Mouse (Mus musculus): ENCODE data around the gene Sirt3. TPM values are rescaled to one million over a fixed set of nuclear protein-coding genes. Genes with fewer than 3 reads are reported as not detected.
"Not testable (repeated sequence)": the region's sequence is repeated elsewhere in the genome, so short reads cannot be mapped to it uniquely, and the experiment has no call there.

The Sirt3 gene
- total RNA-seq, 2 experiments from 2014 or later, result 66.2 to 67.2 TPM

DNA sequence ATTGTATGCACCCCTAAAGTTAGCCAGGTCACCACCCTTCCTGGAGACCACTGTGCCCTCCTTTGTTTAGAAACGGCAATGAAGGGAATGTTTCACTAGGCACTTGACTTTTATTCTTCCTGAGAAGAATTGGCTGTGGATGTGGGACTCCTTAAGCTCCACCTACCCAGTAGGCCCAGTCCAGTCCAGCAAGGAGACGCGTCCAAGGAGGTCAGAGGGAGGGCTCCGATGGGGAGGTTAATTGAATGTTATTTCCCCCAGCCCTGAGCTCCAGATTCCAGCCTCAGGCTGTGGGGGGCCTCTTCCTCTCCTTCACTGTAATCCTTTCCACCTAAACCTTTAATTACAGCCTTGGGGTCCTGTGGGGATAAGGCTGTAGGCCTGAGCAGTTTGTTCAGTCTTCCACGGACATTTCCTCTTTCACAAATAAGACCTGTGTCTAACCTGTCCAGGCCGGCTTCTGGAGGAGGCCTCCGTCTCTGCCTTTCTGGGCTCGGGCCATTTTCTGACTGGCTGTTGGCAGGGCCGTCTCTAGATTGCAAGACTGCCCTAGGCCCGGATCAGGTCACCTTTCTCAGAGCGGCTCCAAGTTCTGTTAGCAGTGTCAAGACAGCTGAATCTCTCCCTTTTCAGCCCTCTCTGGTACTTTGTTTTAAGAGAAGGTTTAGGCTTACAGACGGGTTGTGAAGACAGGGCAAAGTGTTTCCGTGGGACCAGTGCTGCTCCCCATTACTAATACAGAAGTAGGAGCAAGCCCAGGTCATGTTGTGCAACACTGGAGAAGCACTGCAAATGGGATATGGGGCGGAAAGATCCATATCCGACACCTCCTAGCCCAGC, 20.1 kb upstream of the Sirt3 start:
- intact Hi-C loops (cut with DNase I), result loop anchor here (5.0 to 10.0 kb wide), 2 partner anchors 273 to 825 kb away; partner anchors contain the start of gene Rnh1
- DNase-seq (ENCODE audit: low spot score in 2 of 2), result no peak

- DNase-seq (ENCODE audit: low spot score in 2 of 2), result no peak
- intact Hi-C loops (cut with DNase I), result loop anchor here (5.0 to 10.0 kb wide), 2 partner anchors 275 to 823 kb away; partner anchors contain the start of gene Rnh1
These were observed 18.1 kb upstream of the Sirt3 start, which contains the start of gene Cox8b for GRCm38 (mm10) chr7:140900220-140900619. TSS of gene Cox8b (minus strand) at chr7:140900446.

GRCm38 (mm10) chr7:140899121-140899520, 17.0 kb upstream of the Sirt3 start:
- no peak for DNase-seq (ENCODE audit: low spot score in 2 of 2)
- intact Hi-C loops (cut with DNase I), result no loop called here

GRCm38 (mm10) chr7:140897863-140898262, 15.8 kb upstream of the Sirt3 start:
- intact Hi-C loops (cut with DNase I), result no loop called here
- DNase-seq (ENCODE audit: low spot score in 2 of 2), result no peak

GRCm38 (mm10) chr7:140894611-140895010, 12.5 kb upstream of the Sirt3 start:
- intact Hi-C loops (cut with DNase I), result no loop called here
- DNase-seq (ENCODE audit: low spot score in 2 of 2), result no peak

DNA sequence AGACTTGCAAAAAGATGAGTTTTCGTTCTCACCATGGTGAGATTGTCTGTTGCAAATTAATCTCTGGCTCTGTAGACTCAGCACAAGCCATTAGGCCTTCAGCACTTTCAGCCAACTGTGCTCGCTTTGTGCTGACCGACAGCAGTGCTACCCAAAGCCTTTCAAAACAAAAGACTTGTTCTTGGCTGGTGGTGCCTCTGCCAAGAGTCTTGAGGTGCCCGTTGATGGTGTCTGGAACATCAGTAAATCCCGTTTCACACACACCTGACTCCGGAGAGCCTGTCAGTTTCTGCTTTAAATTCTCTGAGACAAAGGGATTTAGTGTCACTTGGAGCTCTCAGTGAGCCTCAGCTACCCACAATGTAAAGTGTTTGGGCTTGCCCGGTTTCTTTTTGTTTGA, 11.9 kb upstream of the Sirt3 start:
- DNase-seq (ENCODE audit: low spot score in 2 of 2), result no peak
- intact Hi-C loops (cut with DNase I), result no loop called here

DNA sequence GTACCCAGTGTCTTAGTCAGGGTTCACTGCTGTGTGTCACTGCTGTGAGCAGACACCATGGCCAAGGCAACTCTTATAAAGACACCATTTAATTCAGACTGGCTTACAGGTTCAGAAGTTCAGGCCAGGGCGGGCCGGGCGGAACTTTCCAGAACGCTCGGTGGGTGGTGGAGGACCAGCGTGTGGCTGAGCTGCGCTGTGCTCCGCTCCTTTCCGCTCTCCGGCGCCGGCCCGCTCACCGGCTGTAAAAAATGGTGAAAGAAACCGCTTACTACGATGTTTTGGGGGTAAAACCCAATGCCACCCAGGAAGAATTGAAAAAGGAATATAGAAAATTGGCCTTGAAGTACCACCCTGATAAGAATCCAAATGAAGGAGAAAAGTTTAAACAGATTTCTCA, 8.5 kb upstream of the Sirt3 start:
- intact Hi-C loops (cut with DNase I); DNase-seq (ENCODE audit: low spot score in 2 of 2): not testable (repeated sequence)

DNA sequence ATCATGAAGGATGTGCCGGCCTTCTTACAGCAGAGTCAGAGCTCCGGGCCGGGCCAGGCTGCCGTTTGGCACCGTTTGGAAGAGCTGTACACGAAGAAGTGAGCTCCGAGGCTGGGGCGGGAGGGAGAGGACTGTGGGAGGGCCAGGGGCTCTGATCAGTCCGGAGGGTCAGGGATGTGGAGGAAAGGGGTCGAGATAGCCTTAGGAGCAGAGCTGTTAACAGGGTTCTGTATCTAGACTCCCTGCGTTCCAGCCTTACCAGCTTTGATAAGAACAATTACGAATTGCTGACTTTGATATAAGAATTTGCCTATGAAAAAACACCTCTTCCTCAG, 327 bp upstream of the Sirt3 start:
- DNase-seq (ENCODE audit: low spot score in 2 of 2), result no peak
- intact Hi-C loops (cut with DNase I), result loop anchor here (1.0 kb wide), 1 partner anchor 26 kb away; the partner anchor contains the start of genes Gm45785 and Ric8a

DNA sequence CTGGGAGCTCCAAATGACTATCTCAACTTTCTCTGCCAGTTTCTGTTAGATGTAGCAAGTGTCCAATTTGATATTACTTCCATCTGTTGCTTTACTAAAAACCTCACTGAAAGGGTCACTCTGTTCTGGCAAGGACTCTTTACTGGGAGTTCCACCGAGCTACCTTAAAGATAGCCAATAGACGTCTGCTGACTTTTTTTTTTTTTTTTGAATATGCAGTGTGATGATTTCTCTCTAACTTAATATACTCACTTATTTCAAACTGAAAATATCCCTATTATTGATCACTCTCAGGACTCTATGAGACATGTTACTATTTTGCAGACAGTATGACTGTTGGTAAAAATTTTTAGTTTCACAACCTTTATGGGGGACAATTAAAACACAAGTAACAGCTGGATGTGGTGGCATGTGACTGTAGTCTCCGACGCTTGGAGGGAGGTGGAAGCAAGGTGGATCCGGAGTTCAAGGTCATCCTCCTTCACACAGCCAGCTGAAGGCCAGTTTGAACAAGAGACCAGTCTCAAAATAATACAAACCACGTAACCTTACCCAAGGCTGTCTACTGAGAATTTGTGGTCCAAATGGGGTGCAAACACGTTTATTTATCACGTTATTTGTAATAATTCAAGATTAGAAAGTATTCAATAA, 1.1 kb downstream of the Sirt3 start:
- intact Hi-C loops (cut with DNase I), result no loop called here
- no peak for DNase-seq (ENCODE audit: low spot score in 2 of 2)

- intact Hi-C loops (cut with DNase I), result no loop called here
- no peak for DNase-seq (ENCODE audit: low spot score in 2 of 2)
These were observed 1.7 kb downstream of the Sirt3 start for GRCm38 (mm10) chr7:140880419-140880818.

GRCm38 (mm10) chr7:140879355-140879754, 2.8 kb downstream of the Sirt3 start:
- no peak for DNase-seq (ENCODE audit: low spot score in 2 of 2)
- intact Hi-C loops (cut with DNase I), result no loop called here

GRCm38 (mm10) chr7:140877364-140877763, 4.7 kb downstream of the Sirt3 start:
- DNase-seq (ENCODE audit: low spot score in 2 of 2), result no peak
- intact Hi-C loops (cut with DNase I), result no loop called here

- intact Hi-C loops (cut with DNase I), result no loop called here
- DNase-seq (ENCODE audit: low spot score in 2 of 2), result no peak
These were observed 7.9 kb downstream of the Sirt3 start for GRCm38 (mm10) chr7:140874224-140874623.

DNA sequence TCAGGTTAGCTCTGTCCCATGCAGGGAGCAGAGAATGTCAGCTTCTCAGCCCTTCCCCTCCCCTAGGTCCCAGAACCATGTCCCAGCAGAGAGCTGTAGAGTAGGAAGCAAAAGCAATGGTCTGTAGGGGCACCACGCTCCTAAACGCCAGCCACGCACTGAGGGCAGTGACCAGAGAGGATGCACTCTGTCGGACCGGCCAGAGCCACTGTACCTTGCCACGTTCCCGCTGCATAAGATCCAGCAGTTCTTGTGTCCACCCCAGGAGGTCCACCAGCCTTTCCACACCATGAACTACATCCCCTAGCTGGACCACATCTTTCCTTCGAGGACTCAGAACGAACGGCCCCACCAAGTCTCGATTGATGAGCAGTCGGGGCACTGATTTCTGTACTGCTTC, 17.3 kb downstream of the Sirt3 start:
- DNase-seq (ENCODE audit: low spot score in 2 of 2), result no peak
- intact Hi-C loops (cut with DNase I), result no loop called here

DNA sequence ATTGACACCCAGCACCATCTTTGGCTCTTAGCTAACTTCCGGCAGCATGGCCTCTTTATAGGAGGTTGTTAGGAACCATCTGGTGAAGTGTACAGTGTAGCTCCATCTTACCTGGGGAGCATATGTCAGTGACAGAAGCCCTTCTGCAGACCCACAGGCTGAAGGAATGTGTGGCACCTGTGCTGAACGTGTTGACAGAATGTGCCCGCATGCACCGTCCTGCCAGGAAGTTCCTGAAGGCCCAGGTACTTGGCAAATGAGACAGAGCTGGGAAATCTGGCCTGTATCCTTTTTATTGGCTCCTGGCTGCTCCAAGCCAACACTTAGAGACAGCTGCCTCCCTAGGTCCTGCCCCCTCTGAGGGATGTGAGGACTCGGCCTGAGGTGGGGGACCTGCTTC, 21.4 kb downstream of the Sirt3 start:
- intact Hi-C loops (cut with DNase I), result no loop called here
- DNase-seq (ENCODE audit: low spot score in 2 of 2), result no peak

GRCm38 (mm10) chr7:140859997-140860396, 22.1 kb downstream of the Sirt3 start:
- intact Hi-C loops (cut with DNase I), result no loop called here

GRCm38 (mm10) chr7:140858746-140859145, 23.4 kb downstream of the Sirt3 start:
- intact Hi-C loops (cut with DNase I), result no loop called here
- DNase-seq (ENCODE audit: low spot score in 2 of 2), result no peak

More at GRCm38 (mm10) chr7:140859997-140860396, 22.1 kb downstream of the Sirt3 start:
- DNase-seq (ENCODE audit: low spot score in 2 of 2), result no peak

DNA sequence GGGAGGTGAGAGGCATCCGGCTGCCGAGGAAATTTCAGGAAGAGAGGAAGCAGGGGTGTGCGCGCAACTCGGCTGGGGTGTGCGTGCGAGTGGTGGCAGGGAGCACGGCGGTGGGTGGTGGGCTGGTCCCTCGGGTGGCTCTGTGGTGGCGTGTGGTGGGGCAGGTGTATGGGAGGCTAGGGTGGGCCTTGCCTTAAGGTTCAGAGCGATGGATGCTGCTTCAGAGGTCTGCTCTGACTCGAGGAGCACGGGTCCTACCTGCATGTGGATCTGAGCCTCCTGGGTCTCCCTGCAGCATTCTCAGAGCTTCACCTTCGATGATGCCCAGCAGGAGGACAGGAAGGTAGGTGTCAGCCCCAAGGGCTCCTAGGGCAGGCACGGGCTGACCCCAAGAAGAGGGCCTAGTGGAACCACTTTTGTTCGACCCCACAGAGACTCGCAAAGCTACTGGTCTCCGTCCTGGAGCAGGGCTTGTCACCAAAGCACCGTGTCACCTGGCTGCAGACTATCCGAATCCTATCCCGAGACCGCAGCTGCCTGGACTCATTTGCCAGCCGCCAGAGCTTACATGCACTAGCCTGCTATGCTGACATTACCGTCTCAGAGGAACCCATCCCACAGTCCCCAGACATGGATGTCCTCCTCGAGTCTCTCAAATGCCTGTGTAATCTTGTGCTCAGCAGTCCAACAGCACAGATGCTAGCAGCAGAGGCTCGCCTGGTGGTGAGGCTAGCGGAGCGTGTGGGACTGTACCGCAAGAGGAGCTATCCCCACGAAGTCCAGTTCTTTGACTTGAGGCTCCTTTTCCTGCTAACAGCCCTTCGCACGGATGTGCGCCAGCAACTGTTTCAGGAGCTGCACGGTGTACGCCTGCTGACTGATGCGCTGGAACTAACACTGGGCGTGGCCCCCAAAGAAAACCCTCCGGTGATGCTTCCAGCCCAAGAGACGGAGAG, 24.3 kb downstream of the Sirt3 start, which contains the start of gene Bet1l:
Gene Bet1l, minus strand, starts transcription at position 28 of the 956 bp plus-strand sequence.
- intact Hi-C loops (cut with DNase I), result no loop called here
- DNase-seq (ENCODE audit: low spot score in 2 of 2), result peak; percentile 25 to 48

DNA sequence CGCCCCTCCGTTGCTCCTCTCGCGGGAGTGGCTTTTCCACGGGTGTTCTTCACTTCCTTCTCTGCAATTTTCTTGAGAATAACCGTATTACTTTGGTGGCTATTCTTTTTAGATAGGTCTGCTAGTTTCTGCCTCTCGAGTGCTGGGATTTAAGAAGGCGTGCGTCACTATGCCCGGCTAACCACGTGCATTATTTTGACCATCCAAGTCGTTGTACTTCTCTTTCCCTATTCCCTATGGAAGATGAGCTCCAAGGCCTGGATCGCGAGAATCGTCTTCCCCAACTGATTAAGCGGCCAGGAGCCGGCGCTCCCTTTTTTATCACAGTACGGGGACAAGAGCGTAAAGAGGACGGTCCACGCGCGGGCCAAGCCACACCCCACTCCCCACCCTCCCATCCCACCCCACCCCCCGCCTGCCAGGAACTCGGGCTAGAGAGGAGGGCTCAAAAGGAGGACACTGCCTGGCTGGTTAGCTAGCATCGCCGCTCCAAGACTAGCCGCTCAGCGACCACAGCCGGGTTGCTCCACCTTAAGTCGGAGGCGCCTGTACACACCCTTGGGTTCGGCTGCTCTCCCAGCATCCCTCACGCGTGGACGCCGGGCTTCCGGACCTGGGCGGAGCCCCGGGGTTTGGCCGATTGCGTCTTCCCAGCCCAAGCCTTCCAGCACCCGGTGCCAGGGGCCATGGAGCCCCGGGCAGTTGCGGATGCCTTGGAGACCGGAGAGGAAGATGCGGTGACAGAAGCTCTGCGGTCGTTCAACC, 25.1 kb downstream of the Sirt3 start, which contains the start of gene Ric8a:
Gene Ric8a, plus strand, starts transcription at position 173 of the 765 bp plus-strand sequence.
- intact Hi-C loops (cut with DNase I), result loop anchor here (1.0 kb wide), 1 partner anchor 25 kb away; the partner anchor contains the start of gene Sirt3
- DNase-seq (ENCODE audit: low spot score in 2 of 2), result peak; percentile 78 to 86

Measured in left cerebral cortex, postnatal 14 days (tissue).